Mouse (Mus musculus) hindbrain, embryonic 15.5 days (tissue): Measurements from ENCODE around the gene Hes2. TPM values are rescaled to one million over a fixed set of nuclear protein-coding genes. Genes with fewer than 3 reads are reported as not detected.

ENCODE experiments used
- ATAC-seq: fragments of 200-750 bp; cut with Nextera tagmentation; 2 replicates; pipeline ENCODE4 v1.8.0; 2017; ENCODE audit warnings: low read depth, moderate number of reproducible peaks, moderate TSS enrichment; ENCODE audit not compliant: low FRiP score
- H3K27ac ChIP-seq: fragments of 300-500 bp; sonication (generic); replicated peaks from 2 replicates; pipeline ENCODE4 v1.5.1; 2015; ENCODE audit warnings: mild to moderate bottlenecking, inconsistent platforms
- H3K27me3 ChIP-seq: fragments of 300-500 bp; sonication (generic); 2 replicates; pipeline ENCODE4 v1.6.1; 2015; ENCODE audit warnings: control low read depth, inconsistent platforms
- H3K36me3 ChIP-seq: fragments of 300-500 bp; sonication (generic); 2 replicates; pipeline ENCODE4 v1.6.1; 2015; ENCODE audit warnings: control low read depth, inconsistent platforms
- H3K4me1 ChIP-seq: fragments of 300-500 bp; sonication (generic); replicated peaks from 2 replicates; pipeline ENCODE4 v1.6.1; 2015; ENCODE audit warnings: control low read depth, inconsistent platforms
- H3K4me2 ChIP-seq: fragments of 300-500 bp; sonication (generic); 2 replicates; pipeline ENCODE4 v1.6.1; 2015; ENCODE audit warnings: moderate library complexity, mild to moderate bottlenecking, inconsistent platforms
- H3K4me3 ChIP-seq: fragments of 300-500 bp; sonication (generic); 2 replicates; pipeline ENCODE4 v1.5.1; 2015; ENCODE audit warnings: mild to moderate bottlenecking, inconsistent platforms
- H3K9ac ChIP-seq: fragments of 300-500 bp; sonication (generic); 2 replicates; pipeline ENCODE4 v1.6.1; 2015; ENCODE audit warnings: inconsistent platforms
- H3K9me3 ChIP-seq: fragments of 300-500 bp; sonication (generic); 2 replicates; pipeline ENCODE4 v1.6.1; 2016; ENCODE audit warnings: control low read depth, inconsistent platforms
- WGBS: fragments of 180-500 bp; shearing (Covaris S2); methylation state at CpG from one replicate; pipeline ENCODE4 v1.1.7; 2015; 5-methylcytosine and 5-hydroxymethylcytosine counted together
- polyA plus RNA-seq: library from polyadenylated mRNA; unstranded; fragments of >200 nt; fragmentation: Nextera tagmentation; extraction: Ambion mirVana; gene quantifications from 2 replicates; pipeline ENCODE4 v1.2.1, GENCODE M21; 2015

Gene Hes2
- polyA plus RNA-seq = not detected in 2 replicates

DNA sequence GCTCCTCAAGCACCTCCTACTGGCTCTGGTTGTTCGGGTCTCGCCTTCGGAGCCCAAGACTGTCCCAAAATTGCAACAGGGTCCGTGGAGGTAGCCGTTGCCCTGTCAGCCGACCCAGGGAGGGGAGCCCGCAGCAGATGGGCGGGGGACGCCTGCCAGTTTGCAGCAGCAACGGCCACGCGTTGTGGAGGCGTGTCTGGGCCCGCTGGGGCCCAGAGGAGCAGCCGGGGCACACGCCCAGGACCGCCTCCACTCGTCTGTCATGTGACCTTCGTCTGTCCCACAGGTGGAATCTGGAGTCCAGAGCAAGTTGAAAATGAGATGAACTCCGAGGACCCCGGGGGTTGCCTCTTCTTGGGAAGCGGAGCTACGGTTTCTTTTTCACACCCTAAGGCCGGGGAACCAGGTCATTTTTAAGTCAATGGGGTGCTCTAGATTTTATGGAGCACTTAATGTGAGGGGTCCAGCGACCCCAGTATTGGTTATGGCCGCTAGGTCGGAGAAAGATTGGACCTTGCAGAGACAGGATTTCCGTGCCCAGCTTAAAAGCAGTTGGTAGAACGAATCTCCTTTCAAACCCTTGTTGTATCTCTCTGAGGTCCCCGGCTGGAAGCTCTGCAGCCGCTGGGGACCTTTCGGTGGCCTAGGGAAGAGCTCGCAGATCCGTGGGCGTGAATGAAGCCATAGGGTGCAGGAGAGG is at the start of gene Hes2:
Hes2 (plus strand) TSS at position 283 of the 700 bp plus-strand sequence.
- Histone ChIP-seq H3K4me3 (peak within 1 kb of the TSS; percentile 7), H3K27ac (no peak within 1 kb of the TSS), H3K9me3 (no peaks in the 10 kb centered on the region), H3K9ac (no peak within 1 kb of the TSS), H3K4me2 (peak within 1 kb of the TSS; percentile 31), H3K4me1 (peaks cover 19% of the 10 kb centered on the region), H3K27me3 (peaks cover 74% of the 10 kb centered on the region), H3K36me3 (no peaks in the 10 kb centered on the region)
- ATAC-seq = no peak; the same call in 1 of the 2 replicates
- WGBS = 2% methylated on average over 35 of the region's 35 CpGs

DNA sequence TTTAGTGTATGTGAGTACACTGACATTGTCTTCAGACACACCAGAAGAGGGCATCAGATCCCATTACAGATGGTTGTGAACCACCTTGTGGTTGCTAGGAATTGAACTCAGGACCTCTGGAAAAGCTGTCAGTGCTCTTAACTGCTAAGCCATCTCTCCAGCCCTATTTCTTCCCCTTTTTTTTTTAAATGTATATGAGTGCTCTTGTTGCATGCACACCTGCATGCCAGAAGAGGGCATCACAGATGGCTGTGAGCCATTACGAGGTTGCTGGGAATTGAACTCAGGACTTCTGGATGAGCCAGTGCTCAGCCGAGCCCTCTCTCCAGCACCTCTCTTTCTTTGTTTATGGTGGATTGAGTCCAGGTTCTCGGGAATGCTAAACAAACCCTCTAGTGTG is 49.2 kb upstream of the Hes2 start:
- Histone ChIP-seq H3K4me3 (no peak overlapping the region), H3K9ac (no peak overlapping the region), H3K9me3 (no peaks in the 10 kb centered on the region), H3K4me1 (peaks cover 22% of the 10 kb centered on the region), H3K27ac (no peak overlapping the region), H3K36me3 (peaks cover 8% of the 10 kb centered on the region), H3K4me2 (no peak overlapping the region), H3K27me3 (peaks cover 13% of the 10 kb centered on the region)
- WGBS = 84% methylated on average over 3 of the region's 3 CpGs
- ATAC-seq = no peak

DNA sequence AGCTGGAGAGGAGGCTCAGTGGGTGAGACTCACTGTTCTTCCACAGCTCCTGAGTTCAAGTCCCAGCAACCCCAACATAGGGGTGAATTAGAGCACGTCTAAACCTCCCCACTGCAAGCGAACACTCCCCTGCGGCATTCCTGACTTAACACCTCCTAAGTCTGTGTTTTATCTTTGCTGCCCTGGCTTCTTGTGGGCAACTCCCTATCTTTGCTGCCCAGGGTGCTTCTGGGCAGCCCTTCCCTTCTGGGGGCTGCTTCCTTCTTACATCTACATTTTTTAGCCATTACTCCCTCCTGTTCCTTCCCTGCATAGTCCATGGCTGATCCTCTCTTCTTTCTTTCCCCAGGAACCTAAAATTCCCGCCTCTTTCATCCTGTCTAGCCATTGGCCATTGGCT is 48.0 kb upstream of the Hes2 start:
- peaks cover 25% of the 10 kb centered on the region for H3K27me3 ChIP-seq
- H3K27ac ChIP-seq = no peak overlapping the region
- H3K4me3 ChIP-seq = no peak overlapping the region
- peaks cover 25% of the 10 kb centered on the region for H3K4me1 ChIP-seq
- H3K36me3 ChIP-seq = peaks cover 8% of the 10 kb centered on the region
- H3K9me3 ChIP-seq = no peaks in the 10 kb centered on the region
- ATAC-seq = no peak
- 94% methylated on average over 4 of the region's 4 CpGs for WGBS
- no peak overlapping the region for H3K9ac ChIP-seq
- H3K4me2 ChIP-seq = no peak overlapping the region

DNA sequence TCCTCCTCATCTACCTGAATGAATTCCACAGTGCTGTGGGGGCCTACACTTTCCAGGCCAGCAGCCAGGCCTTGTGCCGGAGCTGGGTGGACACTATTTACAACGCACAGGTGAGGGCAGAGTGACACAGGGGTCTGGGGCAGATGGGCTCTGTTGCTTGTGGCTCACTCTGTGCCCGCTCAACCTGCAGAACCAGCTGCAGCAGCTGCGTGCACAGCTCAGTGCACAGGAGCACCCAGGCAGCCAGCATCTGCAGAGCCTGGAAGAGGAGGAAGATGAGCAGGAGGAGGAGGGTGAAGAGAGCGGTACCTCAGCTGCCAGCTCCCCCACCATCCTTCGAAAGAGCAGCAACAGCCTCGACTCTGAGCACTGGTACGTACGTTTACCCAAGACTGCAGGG is 46.3 kb upstream of the Hes2 start:
- Histone ChIP-seq H3K4me2 (no peak overlapping the region), H3K4me3 (no peak overlapping the region), H3K9me3 (no peaks in the 10 kb centered on the region), H3K9ac (no peak overlapping the region), H3K27ac (no peak overlapping the region), H3K36me3 (peaks cover 8% of the 10 kb centered on the region), H3K27me3 (peaks cover 41% of the 10 kb centered on the region), H3K4me1 (peaks cover 29% of the 10 kb centered on the region)
- no peak for ATAC-seq
- WGBS = 87% methylated on average over 9 of the region's 9 CpGs

DNA sequence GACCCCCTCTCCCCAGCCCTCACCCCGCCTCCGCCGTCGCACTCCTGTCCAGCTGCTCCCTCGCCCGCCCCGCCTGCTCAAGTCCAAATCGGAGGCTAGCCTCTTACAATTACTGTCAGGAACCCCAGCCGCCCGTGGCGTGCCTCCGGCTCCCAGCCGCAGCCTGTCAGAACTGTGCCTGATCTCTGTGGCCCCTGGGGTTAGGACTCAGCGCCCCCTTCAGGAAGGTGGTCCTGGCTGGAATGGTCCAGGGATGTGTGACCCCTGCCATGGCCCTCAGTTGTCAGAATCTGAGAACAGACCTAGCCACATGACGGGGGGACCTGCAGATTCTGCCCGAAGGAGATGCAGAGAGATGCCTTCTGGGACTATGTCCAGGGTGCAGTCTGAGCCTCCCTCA is 44.6 kb upstream of the Hes2 start:
- Histone ChIP-seq H3K36me3 (peaks cover 8% of the 10 kb centered on the region), H3K27me3 (peaks cover 59% of the 10 kb centered on the region), H3K4me1 (peaks cover 12% of the 10 kb centered on the region), H3K9ac (no peak overlapping the region), H3K9me3 (no peaks in the 10 kb centered on the region), H3K27ac (no peak overlapping the region), H3K4me2 (no peak overlapping the region), H3K4me3 (no peak overlapping the region)
- WGBS = 61% methylated on average over 16 of the region's 16 CpGs
- ATAC-seq = no peak

DNA sequence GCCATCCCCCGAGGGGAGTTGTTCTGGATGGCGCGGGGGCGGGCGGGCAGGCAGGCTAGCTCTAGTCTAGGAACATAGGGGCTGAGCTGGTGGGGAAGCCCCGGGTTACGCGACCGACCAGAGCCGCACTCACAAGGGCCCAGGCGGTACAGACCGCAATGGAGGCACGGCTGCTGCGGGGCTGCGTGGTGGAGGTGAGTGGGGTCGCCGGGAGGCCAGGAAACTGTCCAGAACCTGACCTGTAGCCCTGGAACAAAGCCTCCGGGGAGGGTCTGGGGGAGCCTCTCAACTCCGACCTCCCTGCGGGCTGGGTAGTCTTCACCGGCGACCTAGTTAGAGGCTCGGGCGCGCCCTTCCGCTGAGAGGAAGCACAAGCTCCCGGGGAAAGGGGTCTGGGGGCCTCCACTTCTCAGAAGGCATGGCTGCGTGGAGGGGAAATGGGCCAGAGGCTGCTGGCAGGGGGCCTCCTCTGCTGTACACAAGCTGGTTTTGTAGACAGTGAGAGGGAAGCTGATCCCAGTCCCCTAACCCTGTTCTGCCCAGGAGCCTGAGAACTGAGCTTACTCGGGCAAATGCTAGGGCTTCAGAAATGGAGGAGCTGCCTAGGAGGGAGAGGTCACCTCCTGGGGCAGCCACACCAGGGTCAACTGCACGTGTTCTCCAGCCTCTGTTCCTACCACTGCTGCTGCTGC is 42.6 kb upstream of the Hes2 start, which contains the start of gene Tnfrsf25:
Tnfrsf25 (plus strand) TSS at position 14 of the 692 bp plus-strand sequence.
- Histone ChIP-seq H3K27ac (no peak within 1 kb of the TSS), H3K27me3 (peaks cover 77% of the 10 kb centered on the region), H3K4me2 (peak within 1 kb of the TSS; percentile 13; the same call in 1 of the 2 replicates), H3K4me1 (peaks cover 29% of the 10 kb centered on the region), H3K36me3 (peaks cover 5% of the 10 kb centered on the region; the same call in 1 of the 2 replicates), H3K9me3 (no peaks in the 10 kb centered on the region), H3K4me3 (no peak within 1 kb of the TSS), H3K9ac (no peak within 1 kb of the TSS)
- 3% methylated on average over 30 of the region's 30 CpGs for WGBS
- no peak for ATAC-seq

DNA sequence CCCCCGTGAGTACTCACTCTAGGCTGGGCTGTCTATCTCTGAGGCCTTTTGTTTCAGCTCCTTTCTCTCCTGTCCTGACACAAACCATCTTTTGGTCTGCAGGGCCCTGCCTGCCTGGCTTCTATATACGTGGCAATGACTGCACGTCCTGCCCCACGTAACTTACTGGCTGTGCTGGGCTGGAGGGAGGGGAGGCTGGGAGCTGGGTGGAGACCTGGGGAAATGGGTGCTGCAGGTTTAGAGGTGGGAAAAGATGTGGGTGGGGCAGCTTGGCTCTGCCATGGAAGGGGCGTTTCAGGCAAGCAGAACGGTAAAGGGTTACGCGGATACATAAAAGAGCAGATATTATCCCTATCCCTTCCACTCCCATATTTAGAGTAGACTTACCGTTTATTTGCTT is 41.1 kb upstream of the Hes2 start:
- 69% methylated on average over 9 of the region's 9 CpGs for WGBS
- no peak for ATAC-seq

DNA sequence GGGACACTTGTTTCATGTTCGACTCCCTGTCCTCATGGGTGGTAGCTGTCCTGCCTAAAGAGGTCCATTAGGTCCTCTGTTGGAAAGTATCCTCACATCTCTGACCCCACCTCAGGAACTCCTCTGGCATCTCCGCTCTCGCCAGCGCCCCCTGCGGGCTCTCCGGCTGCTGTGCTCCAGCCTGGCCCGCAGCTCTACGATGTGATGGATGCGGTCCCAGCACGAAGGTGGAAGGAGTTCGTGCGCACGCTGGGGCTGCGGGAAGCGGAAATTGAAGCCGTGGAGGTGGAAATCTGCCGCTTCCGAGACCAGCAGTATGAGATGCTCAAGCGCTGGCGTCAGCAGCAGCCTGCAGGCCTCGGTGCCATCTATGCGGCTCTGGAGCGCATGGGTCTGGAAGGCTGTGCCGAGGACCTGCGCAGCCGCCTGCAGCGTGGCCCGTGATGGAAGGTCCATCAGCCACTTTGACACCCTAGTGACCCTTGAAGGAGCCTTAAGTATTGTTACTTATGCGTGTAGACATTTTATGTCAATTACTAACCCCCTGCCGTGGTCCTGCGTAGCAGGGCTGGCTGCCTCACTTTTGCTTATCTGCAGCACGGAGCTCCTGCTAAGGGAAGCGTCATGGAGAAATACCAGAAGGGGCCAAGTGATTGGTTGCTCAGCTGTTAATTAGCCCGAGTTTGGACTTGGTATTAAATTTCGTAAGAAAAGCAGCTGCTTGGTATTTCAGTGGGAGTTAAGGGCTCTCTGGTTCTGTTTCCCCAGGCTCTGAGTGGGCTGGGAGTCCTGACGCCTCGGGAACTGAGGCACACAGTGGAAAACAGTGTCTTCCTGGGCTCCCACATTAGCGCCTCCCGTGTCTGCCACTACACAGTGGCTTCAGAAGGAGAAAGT is 39.0 kb upstream of the Hes2 start:
- Histone ChIP-seq H3K4me2 (peak overlapping the region; percentile 38; the same call in 1 of the 2 replicates), H3K27me3 (peaks cover 98% of the 10 kb centered on the region), H3K4me1 (peaks cover 31% of the 10 kb centered on the region), H3K9ac (no peak overlapping the region), H3K9me3 (no peaks in the 10 kb centered on the region), H3K27ac (no peak overlapping the region), H3K4me3 (peak overlapping the region; percentile 11), H3K36me3 (no peaks in the 10 kb centered on the region)
- WGBS = 7% methylated on average over 39 of the region's 39 CpGs
- no peak for ATAC-seq

More for the DNA sequence above, 41.1 kb upstream of the Hes2 start:
- no peak overlapping the region for H3K27ac ChIP-seq
- no peak overlapping the region for H3K4me3 ChIP-seq
- peaks cover 5% of the 10 kb centered on the region; the same call in 1 of the 2 replicates for H3K36me3 ChIP-seq
- H3K9me3 ChIP-seq = no peaks in the 10 kb centered on the region
- no peak overlapping the region for H3K9ac ChIP-seq
- H3K4me2 ChIP-seq = no peak overlapping the region
- H3K4me1 ChIP-seq = peaks cover 31% of the 10 kb centered on the region
- peaks cover 89% of the 10 kb centered on the region for H3K27me3 ChIP-seq

DNA sequence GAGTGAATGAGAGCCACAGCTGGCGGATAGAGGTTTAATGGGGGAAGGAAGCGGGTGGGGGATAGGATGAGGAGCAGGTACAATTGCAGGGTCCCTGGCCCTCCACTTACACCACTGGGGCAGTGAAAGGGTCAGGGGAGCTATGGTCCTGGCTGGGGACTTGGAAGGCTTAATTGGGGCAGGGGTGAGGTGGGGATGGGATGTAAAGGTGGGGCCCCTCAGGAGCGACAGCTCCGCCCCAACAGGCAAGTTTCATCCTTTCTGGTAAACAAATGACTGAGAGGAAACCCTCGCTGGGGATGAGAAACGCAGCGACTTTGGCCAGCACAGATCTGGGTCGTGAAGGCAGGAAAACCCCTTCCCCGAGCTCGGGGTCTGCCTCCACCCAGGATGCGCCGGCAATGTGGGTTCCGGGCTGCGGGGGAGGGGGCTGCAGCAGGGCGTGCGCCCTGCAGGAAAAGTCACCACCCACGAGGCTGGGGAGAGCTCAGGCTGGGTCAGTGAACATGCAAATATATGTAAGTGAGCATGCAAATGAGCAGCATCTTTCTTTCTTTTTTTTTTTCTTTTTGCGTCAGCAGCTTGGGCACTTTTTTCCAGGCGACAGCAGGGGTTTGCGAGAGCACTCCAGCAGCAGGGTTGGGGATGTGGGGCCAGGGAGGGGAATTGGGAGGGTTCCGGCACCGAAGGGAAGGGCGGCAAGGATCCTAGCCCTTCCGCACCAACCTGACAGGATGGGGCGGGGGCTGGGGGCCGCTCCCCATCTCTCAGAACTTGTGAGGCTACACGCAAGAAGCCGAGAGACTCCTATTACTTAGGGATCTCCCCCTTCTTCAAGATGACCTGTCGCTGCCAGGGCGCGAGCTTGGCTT is 38.1 kb upstream of the Hes2 start:
- peaks cover 36% of the 10 kb centered on the region for H3K4me1 ChIP-seq
- no peak overlapping the region for H3K9ac ChIP-seq
- peaks cover 95% of the 10 kb centered on the region for H3K27me3 ChIP-seq
- H3K4me2 ChIP-seq = peak overlapping the region; percentile 38
- peak overlapping the region; percentile 2; the same call in 1 of the 2 replicates for H3K4me3 ChIP-seq
- 1% methylated on average over 31 of the region's 31 CpGs for WGBS
- no peak overlapping the region for H3K27ac ChIP-seq
- no peaks in the 10 kb centered on the region for H3K36me3 ChIP-seq
- ATAC-seq = no peak
- no peaks in the 10 kb centered on the region for H3K9me3 ChIP-seq

DNA sequence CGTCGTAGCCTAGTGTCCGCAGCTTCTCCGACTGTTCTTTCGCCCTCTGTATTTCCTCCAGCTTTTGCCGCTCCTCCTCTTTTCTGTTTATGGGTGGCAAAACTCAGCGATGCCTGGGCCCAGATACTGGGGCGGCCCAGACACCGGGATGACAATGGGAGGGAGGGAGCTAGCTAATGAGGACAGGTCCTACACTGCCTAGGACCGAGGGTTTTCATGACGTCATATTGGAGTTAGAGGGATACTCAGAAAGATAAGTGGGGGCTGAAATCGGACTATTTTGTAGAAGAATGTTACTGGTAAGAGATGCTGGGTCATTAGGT is 37.5 kb upstream of the Hes2 start:
- H3K4me3 ChIP-seq = peak overlapping the region; percentile 2; the same call in 1 of the 2 replicates
- no peaks in the 10 kb centered on the region for H3K36me3 ChIP-seq
- no peak overlapping the region for H3K27ac ChIP-seq
- no peak overlapping the region for H3K9ac ChIP-seq
- no peak for ATAC-seq
- H3K4me2 ChIP-seq = peak overlapping the region; percentile 38
- H3K9me3 ChIP-seq = no peaks in the 10 kb centered on the region
- WGBS = under 1% methylated on average over 12 of the region's 12 CpGs
- H3K27me3 ChIP-seq = peaks cover 95% of the 10 kb centered on the region
- peaks cover 36% of the 10 kb centered on the region for H3K4me1 ChIP-seq

DNA sequence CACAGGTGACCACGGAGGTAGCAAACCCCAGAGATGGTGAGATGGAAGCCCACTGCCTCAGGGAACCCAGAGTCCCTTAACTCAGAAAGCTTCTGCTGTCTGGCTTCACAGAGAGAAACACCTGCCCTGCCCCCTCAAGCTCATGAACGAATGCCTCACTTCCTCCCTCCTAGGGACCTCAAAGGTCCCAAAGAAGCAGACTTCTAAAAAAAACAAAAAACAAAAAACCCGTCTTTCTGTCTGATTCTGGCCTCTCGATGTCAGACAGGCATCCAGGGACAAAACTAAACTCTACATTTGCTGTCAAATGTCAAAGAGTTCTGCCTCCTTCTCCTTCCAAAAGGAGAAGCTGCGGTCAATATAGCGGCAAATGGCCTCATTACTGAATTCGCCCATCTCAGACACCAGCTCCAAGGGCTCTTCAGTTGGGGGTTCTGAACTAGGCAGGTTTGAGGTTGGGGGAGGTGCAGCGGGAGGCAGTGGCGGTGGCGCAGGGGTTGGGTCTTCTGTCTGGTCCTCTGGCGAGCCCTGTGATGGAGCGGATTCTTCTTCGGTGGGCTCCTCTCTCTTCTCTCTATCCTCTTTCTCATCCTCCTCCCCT is 34.2 kb upstream of the Hes2 start:
- Histone ChIP-seq H3K4me3 (no peak overlapping the region), H3K4me1 (peaks cover 36% of the 10 kb centered on the region), H3K27ac (no peak overlapping the region), H3K27me3 (peaks cover 95% of the 10 kb centered on the region), H3K4me2 (no peak overlapping the region), H3K9ac (no peak overlapping the region), H3K36me3 (no peaks in the 10 kb centered on the region), H3K9me3 (no peaks in the 10 kb centered on the region)
- 8% methylated on average over 13 of the region's 13 CpGs for WGBS
- no peak for ATAC-seq
